Mouse (Mus musculus) kidney, embryonic 15.5 days (tissue): ENCODE data around the gene Lrguk. TPM values are rescaled to one million over a fixed set of nuclear protein-coding genes. Genes with fewer than 3 reads are reported as not detected.
A peak's percentile ranks its signal among the peaks of the same experiment; 100 is the strongest.

Source experiments
- ATAC-seq: fragments of 200-750 bp; cut with Nextera tagmentation; replicated peaks from 2 replicates; pipeline ENCODE4 v1.8.0; 2017; ENCODE audit warnings: moderate TSS enrichment; ENCODE audit not compliant: low FRiP score
- H3K27ac ChIP-seq: fragments of 300-500 bp; sonication (generic); 2 replicates; pipeline ENCODE4 v1.5.1; 2015; ENCODE audit warnings: mild to moderate bottlenecking, inconsistent platforms
- H3K27me3 ChIP-seq: fragments of 300-500 bp; sonication (generic); 2 replicates; pipeline ENCODE4 v1.6.1; 2015; ENCODE audit warnings: inconsistent platforms
- H3K36me3 ChIP-seq: fragments of 300-500 bp; sonication (generic); 2 replicates; pipeline ENCODE4 v1.6.1; 2015; ENCODE audit warnings: inconsistent platforms
- H3K4me1 ChIP-seq: fragments of 300-500 bp; sonication (generic); 2 replicates; pipeline ENCODE4 v1.6.1; 2015; ENCODE audit warnings: inconsistent platforms
- H3K4me2 ChIP-seq: fragments of 300-500 bp; sonication (generic); 2 replicates; pipeline ENCODE4 v1.6.1; 2015; ENCODE audit warnings: moderate library complexity, mild to moderate bottlenecking, inconsistent platforms
- H3K4me3 ChIP-seq: fragments of 300-500 bp; sonication (generic); replicated peaks from 2 replicates; pipeline ENCODE4 v1.5.1; 2015; ENCODE audit warnings: mild to moderate bottlenecking, inconsistent platforms
- H3K9ac ChIP-seq: fragments of 300-500 bp; sonication (generic); 2 replicates; pipeline ENCODE4 v1.6.1; 2015; ENCODE audit warnings: mild to moderate bottlenecking, inconsistent platforms
- H3K9me3 ChIP-seq: fragments of 300-500 bp; sonication (generic); replicated peaks from 2 replicates; pipeline ENCODE4 v1.6.1; 2016; ENCODE audit warnings: inconsistent platforms
- WGBS: fragments of 180-500 bp; shearing (Covaris S2); methylation state at CpG from one replicate; pipeline ENCODE4 v1.1.7; 2015; ENCODE audit warnings: mixed read lengths; 5-methylcytosine and 5-hydroxymethylcytosine counted together
- polyA plus RNA-seq: library from polyadenylated mRNA; unstranded; fragments of >200 nt; fragmentation: Nextera tagmentation; extraction: Ambion mirVana; gene quantifications from 2 replicates; pipeline ENCODE4 v1.2.1, GENCODE M21; 2015

Gene Lrguk
- polyA plus RNA-seq, 1 experiment from 2014 or later: 1.3 TPM

DNA sequence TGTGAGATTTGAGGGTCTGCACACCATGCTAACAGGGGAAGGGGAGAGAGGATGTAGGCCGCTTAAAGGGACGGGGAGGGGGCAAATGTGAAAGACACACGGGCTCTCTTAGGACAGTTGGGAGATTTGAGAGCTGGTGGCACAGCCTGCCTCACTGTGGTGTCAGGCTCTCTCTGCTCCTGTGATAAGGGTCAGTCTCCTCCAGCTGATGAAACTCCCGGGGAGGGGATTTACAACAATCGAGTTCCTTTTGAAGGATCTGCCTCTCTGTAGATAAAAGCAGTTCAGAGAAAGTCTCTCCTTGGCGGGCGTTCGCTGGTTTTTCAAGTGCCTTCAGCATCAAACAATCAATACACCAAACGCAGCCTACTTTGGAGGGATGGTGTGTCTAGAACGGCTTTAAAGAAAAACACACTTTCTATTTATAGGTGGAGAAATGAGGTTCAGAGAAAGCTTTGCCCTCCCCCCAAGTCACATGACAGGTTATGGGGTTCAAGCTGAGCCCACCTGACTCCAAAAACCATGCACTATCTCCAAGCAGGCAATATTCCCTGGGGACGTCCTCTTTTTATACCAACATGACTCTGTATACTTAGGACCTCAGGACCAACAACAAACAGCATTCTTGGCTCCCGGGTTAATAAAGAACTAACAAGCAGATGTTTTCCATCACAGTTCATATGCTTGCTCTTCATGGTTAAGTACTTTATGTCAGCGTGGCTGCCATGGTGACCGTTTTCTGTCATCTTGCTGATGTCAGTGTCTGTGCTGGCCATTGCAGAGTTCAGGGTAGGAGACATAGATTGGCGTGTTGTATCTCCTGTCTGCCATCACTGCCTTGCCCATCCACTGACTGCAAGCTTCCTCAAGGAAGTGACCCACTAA lies 5.6 kb downstream of the Lrguk start:
- WGBS: 32% methylated on average over 15 of the region's 15 CpGs
- Histone ChIP-seq H3K4me2 (no peak overlapping the region), H3K36me3 (no peaks in the 10 kb centered on the region), H3K9ac (no peak overlapping the region), H3K27me3 (0 out of 2 replicates have a peak, but pooled peaks cover 3% of the 10 kb centered on the region), H3K9me3 (no peaks in the 10 kb centered on the region), H3K4me1 (peaks cover 20% of the 10 kb centered on the region), H3K4me3 (no peak overlapping the region), H3K27ac (no peak overlapping the region)
- 0 out of 2 replicates have a peak, but pooled peaks have one; percentile 25 for ATAC-seq

DNA sequence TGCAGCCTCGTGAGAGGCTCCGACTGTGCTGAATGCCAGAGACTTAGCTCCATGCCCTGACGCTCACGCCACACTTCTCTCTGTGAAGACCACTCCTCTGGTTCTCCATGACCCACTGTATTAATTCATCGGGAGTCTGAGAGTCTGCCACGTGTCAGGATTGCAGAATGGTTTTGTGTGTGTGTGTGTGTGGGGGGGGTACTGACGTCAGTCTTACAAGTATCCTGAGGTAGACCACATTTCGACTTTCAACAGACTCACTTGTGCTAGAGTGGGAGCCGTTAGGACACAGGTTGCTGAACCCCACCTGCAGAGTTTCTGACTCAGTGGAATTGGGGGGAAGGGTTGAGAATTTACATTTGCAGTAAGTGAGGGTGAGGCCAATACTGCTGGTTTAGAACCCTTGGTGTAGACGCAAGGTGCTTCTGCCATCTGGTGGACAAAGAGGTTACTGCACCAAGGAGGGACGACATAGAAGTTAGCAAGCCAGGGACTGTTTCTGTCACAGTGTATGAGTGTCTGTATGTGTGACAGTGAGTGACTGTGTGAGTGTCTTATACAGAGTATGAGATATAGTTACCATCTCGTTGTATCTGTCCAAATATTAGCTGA lies 11.5 kb downstream of the Lrguk start:
- Histone ChIP-seq H3K36me3 (no peaks in the 10 kb centered on the region), H3K4me1 (peaks cover 15% of the 10 kb centered on the region), H3K9me3 (no peaks in the 10 kb centered on the region), H3K9ac (no peak overlapping the region), H3K4me3 (no peak overlapping the region), H3K27ac (no peak overlapping the region), H3K27me3 (no peaks in the 10 kb centered on the region), H3K4me2 (peak overlapping the region; percentile 34)
- peak; percentile 44 for ATAC-seq
- WGBS: 41% methylated on average over 12 of the region's 12 CpGs

DNA sequence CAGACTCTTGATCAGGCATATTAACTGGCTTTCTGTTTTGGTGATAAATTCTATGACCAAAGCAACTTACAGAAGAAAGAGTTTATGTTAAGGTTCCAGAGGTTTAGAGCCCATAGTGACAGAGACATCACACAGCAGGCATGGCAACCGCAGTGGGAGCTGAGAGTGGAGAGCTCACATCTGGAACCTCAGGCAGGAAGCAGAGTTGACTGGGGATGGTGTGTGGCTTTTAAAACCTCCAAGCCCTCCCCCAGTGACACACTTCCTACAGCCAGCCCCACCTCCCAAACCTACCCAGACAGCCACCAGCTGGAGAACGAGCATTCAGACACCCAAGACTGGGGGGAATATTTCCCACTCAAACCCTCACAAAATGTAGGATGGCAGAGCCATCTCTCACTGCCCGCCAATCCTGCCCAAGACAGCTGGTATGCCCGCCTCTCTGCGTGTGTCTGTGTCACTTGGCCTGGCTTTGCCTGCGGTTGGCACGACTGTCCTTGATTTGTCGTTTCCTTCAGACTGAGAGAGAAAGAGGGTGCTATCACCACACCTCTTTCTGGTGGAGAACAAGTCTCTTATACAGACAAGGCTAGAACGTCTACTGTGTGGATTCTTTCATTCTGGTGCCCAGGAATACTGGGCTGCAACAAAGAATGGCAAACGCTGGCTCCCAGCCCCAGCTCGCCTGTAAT lies 12.5 kb downstream of the Lrguk start:
- H3K4me3 ChIP-seq: no peak overlapping the region
- no peak overlapping the region for H3K27ac ChIP-seq

DNA sequence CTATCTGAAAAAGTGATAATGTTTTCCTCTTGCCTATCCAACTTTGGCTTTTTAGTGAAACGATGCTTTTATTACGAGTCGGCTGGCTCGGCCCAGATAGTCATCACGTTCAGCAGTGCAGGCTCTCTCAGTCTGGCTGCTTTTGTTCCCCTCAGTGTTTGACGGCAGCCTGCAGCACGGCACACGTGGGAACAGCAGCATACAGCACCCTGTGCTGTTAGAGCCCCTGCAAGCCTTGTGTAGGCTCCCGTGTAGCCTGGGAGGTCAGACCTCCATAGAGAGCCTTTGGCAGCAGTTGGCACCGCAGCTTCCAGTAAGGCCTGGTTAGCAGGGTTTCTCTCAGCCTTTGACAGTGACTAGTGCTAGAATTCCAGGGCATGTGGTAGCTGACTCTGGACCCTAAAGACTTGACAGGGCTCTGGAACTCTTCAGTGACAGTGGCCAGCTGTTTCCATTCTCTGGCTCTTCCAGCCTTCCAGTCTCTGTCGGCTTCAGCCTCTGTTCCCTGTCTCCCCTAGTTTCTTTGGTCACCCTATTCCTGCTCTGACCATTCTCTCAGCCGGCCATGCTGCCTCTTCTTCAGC lies 15.1 kb downstream of the Lrguk start:
- Histone ChIP-seq H3K4me2 (no peak overlapping the region), H3K36me3 (no peaks in the 10 kb centered on the region), H3K4me3 (no peak overlapping the region), H3K4me1 (peaks cover 15% of the 10 kb centered on the region), H3K9me3 (no peaks in the 10 kb centered on the region), H3K9ac (no peak overlapping the region), H3K27me3 (no peaks in the 10 kb centered on the region), H3K27ac (peak overlapping the region; percentile 41; the same call in 1 of the 2 replicates)
- 55% methylated on average over 12 of the region's 12 CpGs for WGBS
- 0 out of 2 replicates have a peak, but pooled peaks have one; percentile 35 for ATAC-seq

More for the DNA sequence above, 12.5 kb downstream of the Lrguk start:
- no peak overlapping the region for H3K4me2 ChIP-seq
- ATAC-seq: no peak
- no peak overlapping the region for H3K9ac ChIP-seq
- H3K9me3 ChIP-seq: no peaks in the 10 kb centered on the region
- no peaks in the 10 kb centered on the region for H3K36me3 ChIP-seq
- H3K4me1 ChIP-seq: peaks cover 15% of the 10 kb centered on the region
- 87% methylated on average over 11 of the region's 11 CpGs for WGBS
- H3K27me3 ChIP-seq: no peaks in the 10 kb centered on the region

DNA sequence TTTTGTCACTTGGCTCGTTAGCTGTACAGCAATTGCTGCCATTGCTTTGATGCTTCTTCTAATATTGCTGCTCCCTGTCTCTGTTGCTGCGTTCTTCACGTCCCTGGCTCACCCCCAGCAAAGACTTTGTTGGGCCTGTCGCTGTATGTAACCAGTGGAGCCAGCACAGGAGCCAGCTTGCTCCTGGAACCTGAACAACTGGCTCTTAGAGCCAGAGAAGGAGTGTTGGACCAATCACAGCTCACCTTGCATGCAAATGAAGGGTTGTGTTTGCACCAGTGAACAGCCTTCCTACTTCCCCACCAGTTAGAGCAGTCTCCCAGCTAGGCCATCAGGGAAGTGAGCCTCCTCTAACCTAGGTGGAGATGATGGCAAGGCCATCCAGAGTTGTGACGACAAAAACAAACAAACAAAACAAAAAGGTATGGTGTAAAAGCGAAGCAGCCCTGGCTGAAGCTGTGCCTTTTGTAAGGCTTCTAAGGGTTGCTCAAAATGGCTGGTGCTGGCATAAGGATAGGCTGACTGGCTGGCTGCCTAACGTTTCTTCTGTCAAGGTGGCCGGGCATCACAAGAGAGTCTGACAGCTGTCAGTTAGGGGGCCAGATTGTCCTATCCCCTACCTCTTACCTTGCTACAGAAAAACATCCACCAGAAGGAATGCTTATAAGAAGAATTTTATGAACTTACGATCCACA lies 15.7 kb downstream of the Lrguk start:
- no peaks in the 10 kb centered on the region for H3K9me3 ChIP-seq
- no peaks in the 10 kb centered on the region for H3K27me3 ChIP-seq
- no peak overlapping the region for H3K4me2 ChIP-seq
- no peak overlapping the region for H3K27ac ChIP-seq
- no peaks in the 10 kb centered on the region for H3K36me3 ChIP-seq
- H3K4me1 ChIP-seq: peaks cover 15% of the 10 kb centered on the region
- H3K4me3 ChIP-seq: no peak overlapping the region
- no peak for ATAC-seq
- WGBS: 82% methylated on average over 9 of the region's 9 CpGs
- H3K9ac ChIP-seq: no peak overlapping the region

DNA sequence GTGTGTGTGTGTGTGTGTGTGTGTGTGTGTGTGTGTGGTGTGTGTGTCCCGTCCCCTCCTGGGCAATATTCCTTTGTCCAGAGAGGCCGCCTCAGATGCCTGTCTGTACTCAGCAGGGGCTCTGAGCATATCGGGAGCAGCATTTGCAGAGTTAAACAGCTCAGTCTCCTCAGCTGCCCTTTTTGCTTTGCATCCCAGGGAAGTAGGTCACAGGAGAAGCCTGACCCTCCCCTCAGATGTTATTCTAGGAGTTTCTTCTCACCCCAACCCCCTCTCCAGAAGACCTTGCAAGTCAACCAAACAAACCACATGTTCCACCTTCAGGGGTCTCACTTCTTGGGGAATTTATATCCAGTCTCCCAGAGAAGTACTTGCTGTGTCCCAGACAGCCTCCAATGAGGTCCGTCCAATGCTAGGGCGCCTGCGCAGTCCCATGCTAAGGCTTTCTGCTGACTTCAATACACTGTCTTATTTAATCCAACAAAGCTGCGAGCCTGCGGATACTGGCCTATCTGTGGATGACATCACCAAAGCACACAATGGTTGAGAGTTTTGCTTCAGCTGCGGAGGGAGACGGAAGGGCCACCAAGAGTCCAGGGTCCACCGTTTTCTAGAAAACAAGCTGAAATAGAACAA lies 17.4 kb downstream of the Lrguk start:
- Histone ChIP-seq H3K4me2 (no peak overlapping the region), H3K4me1 (peaks cover 8% of the 10 kb centered on the region; the same call in 1 of the 2 replicates), H3K36me3 (no peaks in the 10 kb centered on the region), H3K4me3 (no peak overlapping the region), H3K27me3 (no peaks in the 10 kb centered on the region), H3K27ac (no peak overlapping the region), H3K9ac (no peak overlapping the region), H3K9me3 (no peaks in the 10 kb centered on the region)
- 77% methylated on average over 10 of the region's 11 CpGs for WGBS
- no peak for ATAC-seq

DNA sequence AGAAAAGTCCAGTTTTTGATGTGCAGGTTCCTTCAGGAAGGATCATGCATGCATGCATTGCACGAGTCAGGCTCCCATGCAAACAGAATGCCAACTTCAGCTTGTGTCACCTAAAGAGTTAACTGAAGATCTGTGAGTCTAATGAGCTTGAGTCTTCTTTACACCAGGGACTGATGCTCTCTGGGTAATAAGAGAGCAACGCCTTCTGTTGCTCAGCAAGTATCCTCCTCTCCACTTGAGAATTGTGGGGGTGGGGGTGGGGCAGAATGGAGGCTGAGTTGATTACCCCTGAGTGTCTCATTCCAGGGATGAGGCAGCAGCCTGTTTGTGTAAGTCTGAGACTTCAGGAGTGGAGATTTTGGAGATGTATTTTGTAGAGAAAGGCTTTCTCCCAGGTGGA lies 20.2 kb downstream of the Lrguk start:
- WGBS: 62% methylated on average over 2 of the region's 2 CpGs
- Histone ChIP-seq H3K4me3 (no peak overlapping the region), H3K27me3 (no peaks in the 10 kb centered on the region), H3K9ac (no peak overlapping the region), H3K27ac (no peak overlapping the region), H3K9me3 (no peaks in the 10 kb centered on the region), H3K4me1 (0 out of 2 replicates have a peak, but pooled peaks cover 4% of the 10 kb centered on the region), H3K36me3 (no peaks in the 10 kb centered on the region), H3K4me2 (no peak overlapping the region)
- ATAC-seq: no peak

DNA sequence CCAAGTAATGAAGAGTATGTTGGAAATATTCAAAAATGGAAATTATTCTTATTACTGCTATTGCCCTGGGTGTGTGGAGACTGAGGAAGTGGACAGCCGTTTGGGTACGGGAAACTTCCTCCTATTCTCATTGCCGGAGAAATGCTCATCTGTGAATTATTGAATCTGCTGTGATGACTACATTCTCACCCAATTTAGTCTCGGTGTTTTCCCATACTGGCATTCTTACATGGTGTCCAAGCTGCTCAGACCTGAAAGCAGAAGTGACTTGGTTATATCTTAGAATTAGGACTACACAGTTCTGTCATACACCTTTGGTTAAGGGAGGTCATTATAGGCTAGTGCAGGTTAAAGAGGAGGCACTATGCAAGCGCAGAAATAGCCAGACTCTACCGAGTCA lies 30.5 kb downstream of the Lrguk start:
- Histone ChIP-seq H3K4me2 (no peak overlapping the region), H3K27ac (no peak overlapping the region), H3K4me3 (no peak overlapping the region), H3K36me3 (no peaks in the 10 kb centered on the region), H3K9ac (no peak overlapping the region), H3K27me3 (no peaks in the 10 kb centered on the region), H3K4me1 (no peaks in the 10 kb centered on the region), H3K9me3 (no peaks in the 10 kb centered on the region)
- 89% methylated on average over 6 of the region's 6 CpGs for WGBS
- ATAC-seq: no peak

DNA sequence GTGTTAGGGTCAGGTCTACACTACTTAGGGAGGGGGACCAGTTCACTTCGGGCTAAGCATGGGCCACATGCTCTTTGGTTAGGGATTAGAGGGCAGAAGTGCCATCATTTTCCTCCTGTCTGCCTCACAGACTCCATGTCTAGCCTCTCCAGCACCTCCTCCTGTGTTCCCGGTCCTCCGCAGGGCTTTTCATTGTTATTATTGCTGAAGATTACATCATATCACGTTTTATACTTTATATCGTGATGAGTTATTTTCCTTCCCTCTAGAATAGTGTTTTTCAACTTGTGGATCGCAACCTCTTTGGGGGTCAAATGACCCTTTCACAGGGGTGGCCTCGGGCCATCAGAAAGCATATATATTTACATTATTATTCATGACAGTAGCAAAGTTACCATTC lies 37.5 kb downstream of the Lrguk start:
- Histone ChIP-seq H3K27me3 (no peaks in the 10 kb centered on the region), H3K9ac (no peak overlapping the region), H3K4me1 (no peaks in the 10 kb centered on the region), H3K9me3 (no peaks in the 10 kb centered on the region), H3K27ac (no peak overlapping the region), H3K36me3 (no peaks in the 10 kb centered on the region), H3K4me2 (no peak overlapping the region), H3K4me3 (no peak overlapping the region)
- ATAC-seq: no peak
- 87% methylated on average over 7 of the region's 7 CpGs for WGBS

DNA sequence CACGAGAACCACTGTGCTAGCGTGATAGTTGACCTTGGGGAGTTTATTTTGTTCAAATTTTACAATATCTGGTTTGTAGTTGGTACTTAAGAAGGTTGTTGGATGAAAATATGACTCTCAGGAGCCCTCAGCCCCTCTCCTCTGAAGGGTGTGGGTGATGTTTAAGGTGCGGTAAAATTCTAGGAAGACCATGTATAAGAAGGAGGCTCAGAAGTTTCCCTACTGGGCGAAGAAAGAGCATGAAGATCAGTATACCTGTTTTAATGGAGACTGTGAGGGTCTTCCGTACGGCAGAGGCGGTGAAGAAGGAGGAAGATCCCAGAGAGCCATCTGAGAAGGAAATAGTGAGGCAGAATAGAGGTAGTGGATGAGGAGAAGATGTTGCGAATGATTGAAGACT lies 38.0 kb downstream of the Lrguk start:
- H3K27ac ChIP-seq: no peak overlapping the region
- H3K4me3 ChIP-seq: no peak overlapping the region
- H3K9me3 ChIP-seq: no peaks in the 10 kb centered on the region
- no peaks in the 10 kb centered on the region for H3K4me1 ChIP-seq
- H3K36me3 ChIP-seq: no peaks in the 10 kb centered on the region
- WGBS: 94% methylated on average over 8 of the region's 8 CpGs
- no peaks in the 10 kb centered on the region for H3K27me3 ChIP-seq
- no peak for ATAC-seq
- H3K9ac ChIP-seq: no peak overlapping the region
- H3K4me2 ChIP-seq: no peak overlapping the region

DNA sequence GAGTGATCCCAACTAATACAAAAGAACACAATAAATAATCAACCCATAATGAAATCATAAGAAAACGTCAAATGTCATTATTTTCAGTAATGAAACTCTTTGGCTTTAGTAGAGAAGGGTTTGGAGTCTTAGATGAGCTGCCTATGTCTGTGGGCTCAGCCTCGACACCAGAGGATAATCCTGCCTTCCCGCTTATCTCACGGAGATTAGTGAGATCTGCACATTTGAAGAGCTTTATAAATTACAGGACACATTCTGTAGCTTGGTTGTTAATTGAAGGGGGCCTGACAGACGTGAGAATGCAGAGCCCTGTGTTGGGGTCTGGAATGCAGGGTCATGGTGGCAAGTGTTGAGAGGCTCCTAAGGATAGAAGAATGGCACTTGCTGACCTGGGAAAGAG lies 42.7 kb downstream of the Lrguk start:
- WGBS: 64% methylated on average over 5 of the region's 5 CpGs
- H3K27ac ChIP-seq: no peak overlapping the region
- no peaks in the 10 kb centered on the region for H3K36me3 ChIP-seq
- ATAC-seq: no peak
- no peaks in the 10 kb centered on the region for H3K4me1 ChIP-seq
- no peaks in the 10 kb centered on the region for H3K27me3 ChIP-seq
- no peak overlapping the region for H3K4me3 ChIP-seq
- H3K4me2 ChIP-seq: no peak overlapping the region
- no peaks in the 10 kb centered on the region for H3K9me3 ChIP-seq
- H3K9ac ChIP-seq: no peak overlapping the region
